In genomic region chr7:129970201-129970600, GRCm38 (mm10) we compare ENCODE assay signal across 14 mouse cellular contexts.
"Had no signal": no experiment of that assay in that cellular context is flagged by ENCODE, and none has a peak within 500 bp of the region (broad histone marks: within the 10 kb centered on the region; RNA-seq: fewer than 3 reads in every experiment).

No protein-coding gene starts in this region.

- ATAC-seq: liver, postnatal 0 days; midbrain, embryonic 13.5 days; midbrain, embryonic 16.5 days had no signal

- DNase-seq: kidney, postnatal 10 days; kidney, postnatal 36 days; layer of hippocampus, postnatal 36 days; liver, postnatal 0 days; lung, postnatal 10 days; lung, postnatal 36 days; retina, postnatal 1 day; right cerebral cortex, postnatal 25 days; spleen, adult 18-20 months; thymus, adult 18-20 months; thymus, postnatal 14 days; thymus, postnatal 4 days had no signal
